Mouse (Mus musculus) midbrain, postnatal 0 days (tissue): ENCODE measurements around the gene Apoa2. TPM values are rescaled to one million over a fixed set of nuclear protein-coding genes. Genes with fewer than 3 reads are reported as not detected.
A peak's percentile ranks its signal among the peaks of the same experiment; 100 is the strongest.

Experiments used
- ATAC-seq: fragments of 200-750 bp; cut with Nextera tagmentation; 2 replicates; pipeline ENCODE4 v1.8.0; 2017; ENCODE audit warnings: moderate number of reproducible peaks, mild to moderate bottlenecking, moderate TSS enrichment, moderate library complexity; ENCODE audit not compliant: low FRiP score
- DNase-seq: peaks from one replicate; pipeline ENCODE4 v3.0.0-alpha.2; 2015; ENCODE audit warnings: low spot score
- H3K27ac ChIP-seq: fragments of 300-500 bp; sonication (generic); 2 replicates; pipeline ENCODE4 v1.5.1; 2014; ENCODE audit warnings: low read depth, mild to moderate bottlenecking, low read length, mixed read lengths
- H3K27me3 ChIP-seq: fragments of 300-500 bp; sonication (generic); 2 replicates; pipeline ENCODE4 v1.6.1; 2014; ENCODE audit warnings: low read length, control low read depth, mixed read lengths; ENCODE audit not compliant: insufficient read depth
- H3K36me3 ChIP-seq: fragments of 300-500 bp; sonication (generic); 2 replicates; pipeline ENCODE4 v1.6.1; 2014; ENCODE audit warnings: low read length, control low read depth, mixed read lengths; ENCODE audit not compliant: insufficient read depth
- H3K4me1 ChIP-seq: fragments of 300-500 bp; sonication (generic); 2 replicates; pipeline ENCODE4 v1.6.1; 2014; ENCODE audit warnings: mild to moderate bottlenecking, control low read depth, antibody characterized with exemption, low read length, mixed read lengths; ENCODE audit not compliant: insufficient read depth
- H3K4me2 ChIP-seq: fragments of 300-500 bp; sonication (generic); 2 replicates; pipeline ENCODE4 v1.6.1; 2014; ENCODE audit warnings: low read depth, mild to moderate bottlenecking, low read length, mixed read lengths; ENCODE audit not compliant: poor library complexity, severe bottlenecking
- H3K4me3 ChIP-seq: fragments of 300-500 bp; sonication (generic); 2 replicates; pipeline ENCODE4 v1.5.1; 2014; ENCODE audit warnings: low read depth, mild to moderate bottlenecking, low read length, moderate library complexity
- H3K9ac ChIP-seq: fragments of 300-500 bp; sonication (generic); replicated peaks from 2 replicates; pipeline ENCODE4 v1.6.1; 2014; ENCODE audit warnings: mild to moderate bottlenecking, low read length, moderate library complexity, mixed read lengths; ENCODE audit not compliant: poor library complexity, severe bottlenecking
- H3K9me3 ChIP-seq: fragments of 300-500 bp; sonication (generic); 2 replicates; pipeline ENCODE4 v1.6.1; 2016; ENCODE audit warnings: low read length, control low read depth
- CTCF ChIP-seq: IDR thresholded peaks from 2 replicates; pipeline ENCODE4 v1.5.1; 2016; ENCODE audit warnings: antibody characterized with exemption, mild to moderate bottlenecking
- WGBS: fragments of 180-500 bp; shearing (Covaris S2); extraction: QIAGEN DNeasy Blood & Tissue Kit; methylation state at CpG from one replicate; pipeline ENCODE4 v1.1.7; 2014; 5-methylcytosine and 5-hydroxymethylcytosine counted together
- polyA plus RNA-seq: library from polyadenylated mRNA; unstranded; fragments of >200 nt; fragmentation: Nextera tagmentation; extraction: Ambion mirVana; gene quantifications from 2 replicates; pipeline ENCODE4 v1.2.1, GENCODE M21; 2015
- total RNA-seq: library from RNA; depleted of rRNA; stranded (reverse); fragments of >200 nt; gene quantifications from 2 replicates; pipeline ENCODE4 v1.2.3, GENCODE M21; 2014

The Apoa2 gene
- total and polyA plus RNA-seq, 2 experiments from 2014 or later, result 3.7 to 5.2 TPM

- H3K9ac ChIP-seq, result no peak within 1 kb of the TSS
- H3K4me3 ChIP-seq, result no peak within 1 kb of the TSS
- H3K4me1 ChIP-seq, result no peaks in the 10 kb centered on the region
- no peaks in the 10 kb centered on the region for H3K27me3 ChIP-seq
- H3K9me3 ChIP-seq, result no peaks in the 10 kb centered on the region
- WGBS, result 66% methylated on average over 10 of the region's 10 CpGs
- H3K27ac ChIP-seq, result no peak within 1 kb of the TSS
- no peak for TF ChIP-seq CTCF
- DNase-seq, result no peak
- H3K4me2 ChIP-seq, result no peak within 1 kb of the TSS
- H3K36me3 ChIP-seq, result peaks cover 13% of the 10 kb centered on the region; the same call in 1 of the 2 replicates
- no peak for ATAC-seq
Observed at GRCm38 (mm10) chr1:171213801-171214496, 10.9 kb upstream of the Apoa2 start, which contains the start of gene Nr1i3. Gene Nr1i3, plus strand, starts transcription at chr1:171213970.

GRCm38 (mm10) chr1:171216241-171216955 lies 8.5 kb upstream of the Apoa2 start:
- ATAC-seq, result no peak

GRCm38 (mm10) chr1:171220871-171221270 lies 4.0 kb upstream of the Apoa2 start:
- H3K4me1 ChIP-seq, result peaks cover 6% of the 10 kb centered on the region
- H3K4me3 ChIP-seq, result peak overlapping the region; percentile 60
- H3K4me2 ChIP-seq, result peak overlapping the region; percentile 71
- peak overlapping the region; percentile 50; the same call in 1 of the 2 replicates for H3K9ac ChIP-seq
- TF ChIP-seq CTCF, result peak; percentile 95
- no peaks in the 10 kb centered on the region for H3K9me3 ChIP-seq
- H3K27me3 ChIP-seq, result no peaks in the 10 kb centered on the region
- ATAC-seq (peak; percentile 24; the same call in 1 of the 2 replicates), DNase-seq (peak; percentile 90)
- H3K36me3 ChIP-seq, result peaks cover 26% of the 10 kb centered on the region; the same call in 1 of the 2 replicates
- peak overlapping the region; percentile 32; the same call in 1 of the 2 replicates for H3K27ac ChIP-seq
- WGBS, result 8% methylated on average over 10 of the region's 10 CpGs

More at GRCm38 (mm10) chr1:171216241-171216955, 8.5 kb upstream of the Apoa2 start:
- Histone ChIP-seq H3K27ac (no peak overlapping the region), H3K9me3 (no peaks in the 10 kb centered on the region), H3K4me3 (no peak overlapping the region), H3K27me3 (no peaks in the 10 kb centered on the region), H3K9ac (no peak overlapping the region), H3K4me2 (no peak overlapping the region), H3K36me3 (peaks cover 26% of the 10 kb centered on the region; the same call in 1 of the 2 replicates), H3K4me1 (peaks cover 5% of the 10 kb centered on the region)
- no peak for DNase-seq
- TF ChIP-seq CTCF, result no peak
- 90% methylated on average over 18 of the region's 18 CpGs for WGBS

- Histone ChIP-seq H3K27ac (peak overlapping the region; percentile 32; the same call in 1 of the 2 replicates), H3K9ac (peak overlapping the region; percentile 50), H3K36me3 (peaks cover 26% of the 10 kb centered on the region; the same call in 1 of the 2 replicates), H3K4me3 (peak overlapping the region; percentile 60), H3K4me1 (peaks cover 6% of the 10 kb centered on the region), H3K27me3 (no peaks in the 10 kb centered on the region), H3K9me3 (no peaks in the 10 kb centered on the region), H3K4me2 (peak overlapping the region; percentile 71)
- ATAC-seq (peak; percentile 0; the same call in 1 of the 2 replicates), DNase-seq (no peak)
- no peak for TF ChIP-seq CTCF
- WGBS, result 5% methylated on average over 22 of the region's 22 CpGs
Observed at GRCm38 (mm10) chr1:171221281-171222193, 3.3 kb upstream of the Apoa2 start.
